Mouse (Mus musculus) left cerebral cortex, postnatal 25 days (tissue): ENCODE results near the gene Ash1l. TPM values are rescaled to one million over a fixed set of nuclear protein-coding genes. Genes with fewer than 3 reads are reported as not detected.

Source experiments
- DNase-seq, 2 experiments: peaks; one replicate each; pipeline ENCODE4 v3.0.0; 2022; ENCODE audit warnings: low spot score in 2 of 2, mixed read lengths in 1 of 2
- intact Hi-C: fragments of 180-260 bp; cut with DNase I; formaldehyde crosslinking; loops from one replicate; pipeline ENCODE4 v1.15.1; 2025
- total RNA-seq, 2 experiments: library from RNA; stranded (reverse); gene quantifications; 2 replicates each; pipeline ENCODE4 v1.2.3; 2021

The Ash1l gene
- total RNA-seq, 2 experiments from 2014 or later: 79.1 to 83.5 TPM

DNA sequence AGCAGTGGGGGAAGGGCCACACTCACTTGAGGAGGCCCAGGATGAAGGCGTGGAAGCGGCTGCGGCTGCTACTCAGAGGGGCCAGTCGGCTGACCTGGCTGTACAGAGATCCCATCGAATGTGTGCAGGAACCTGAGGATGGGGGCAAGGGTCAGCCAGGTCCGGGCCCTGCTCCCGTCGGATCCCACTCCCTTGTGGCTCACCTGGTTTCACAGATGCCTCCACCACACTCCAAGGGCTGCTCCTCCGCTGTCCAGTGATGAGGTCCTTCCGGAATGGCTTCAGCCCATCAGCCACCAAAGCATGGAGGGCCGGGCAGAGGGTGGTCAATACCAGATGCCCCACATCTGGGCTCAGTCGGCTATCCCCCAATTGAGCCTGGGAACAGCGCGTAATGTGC lies 138.6 kb downstream of the Ash1l start:
- DNase-seq: no peak
- intact Hi-C loops: no loop called here

DNA sequence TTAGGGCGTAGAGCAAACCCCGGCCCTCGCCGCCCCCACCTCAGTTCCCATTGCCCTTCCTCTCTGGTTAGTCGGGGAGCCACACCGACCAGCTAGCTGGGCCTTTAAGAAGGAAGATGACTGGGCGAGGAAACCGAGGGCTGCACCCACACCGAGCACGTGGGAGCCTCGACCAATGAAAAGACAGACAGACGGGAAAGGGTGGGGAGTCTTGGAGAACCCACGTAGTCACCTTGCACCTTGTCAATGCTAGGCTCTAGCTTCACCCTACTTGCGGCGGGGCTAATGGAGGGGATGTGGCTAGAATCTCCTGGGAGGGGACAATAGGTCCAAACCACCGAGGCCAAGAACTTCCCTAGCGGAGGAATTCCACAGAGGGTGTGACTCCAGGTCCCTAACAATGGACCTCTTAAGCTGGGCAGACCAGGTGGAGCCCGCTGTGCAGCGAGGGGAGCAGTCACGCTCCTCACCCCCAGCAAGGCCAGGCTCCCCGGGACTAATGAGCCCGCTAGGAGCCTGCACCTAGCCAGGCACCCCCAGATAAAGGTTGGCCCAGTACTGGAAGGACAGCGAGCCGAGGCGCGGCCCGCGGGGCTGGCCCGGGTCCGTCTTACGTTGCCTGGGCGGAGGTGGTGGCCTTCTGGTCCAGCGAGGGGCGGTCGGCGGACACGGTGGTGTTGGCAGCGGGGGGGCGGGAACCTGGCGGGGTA lies 139.6 kb downstream of the Ash1l start:
- intact Hi-C loops: loop anchor here (2.0 to 5.0 kb wide), 3 partner anchors 75 to 938 kb away; partner anchors contain the start of genes Clk2 and Thbs3
- peak; percentile 89 to 96 for DNase-seq

DNA sequence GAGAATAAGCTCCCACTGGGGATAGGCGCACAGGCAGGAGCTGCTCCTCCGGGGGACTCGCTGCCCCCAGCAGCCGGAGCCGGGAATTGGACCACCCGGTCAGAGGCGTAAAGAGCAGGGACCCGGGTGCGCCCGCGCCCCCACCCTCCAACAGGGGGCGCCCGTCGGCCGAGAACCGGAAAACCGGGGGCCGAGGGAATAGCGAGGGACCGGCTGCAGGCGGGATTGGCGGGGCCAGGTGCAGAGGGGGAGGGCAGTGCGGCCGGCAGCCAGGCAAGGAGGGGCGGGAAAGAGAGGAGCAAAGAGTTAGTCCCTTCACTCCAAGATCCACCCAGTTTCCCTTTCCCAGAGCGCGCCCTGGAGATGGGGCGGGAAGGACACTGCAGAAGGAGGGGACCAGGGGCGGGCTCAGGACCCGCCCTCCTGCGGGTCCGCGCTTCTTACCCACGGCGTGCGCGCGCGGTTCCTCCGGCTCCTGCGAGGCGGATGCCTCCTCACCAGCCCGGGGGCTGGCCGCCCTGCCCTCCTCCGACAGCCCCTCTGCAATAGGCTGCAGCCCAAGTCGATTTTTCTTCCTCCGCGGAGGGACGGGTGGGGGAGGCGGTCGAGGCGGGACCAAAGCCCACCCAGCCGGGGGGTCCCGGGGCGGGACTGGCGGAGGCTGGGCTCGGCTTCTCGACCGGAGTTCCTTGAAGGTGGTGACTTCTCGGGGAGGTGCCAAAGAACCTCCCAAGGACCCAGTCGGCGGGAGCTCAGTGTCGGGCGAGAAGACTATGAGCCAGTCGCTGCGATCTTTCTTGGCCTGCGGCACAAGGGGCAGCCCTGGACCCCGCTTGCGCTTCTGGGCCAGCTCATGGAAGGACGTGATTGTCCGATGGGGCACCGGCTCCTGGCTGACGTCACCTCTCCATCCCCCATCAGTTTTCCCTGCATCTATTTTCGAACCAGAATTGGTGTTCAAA lies 140.6 kb downstream of the Ash1l start:
- intact Hi-C loops: loop anchor here (2.0 to 5.0 kb wide), 3 partner anchors 74 to 939 kb away; partner anchors contain the start of genes Clk2 and Thbs3
- DNase-seq: peak; percentile 81 to 90

DNA sequence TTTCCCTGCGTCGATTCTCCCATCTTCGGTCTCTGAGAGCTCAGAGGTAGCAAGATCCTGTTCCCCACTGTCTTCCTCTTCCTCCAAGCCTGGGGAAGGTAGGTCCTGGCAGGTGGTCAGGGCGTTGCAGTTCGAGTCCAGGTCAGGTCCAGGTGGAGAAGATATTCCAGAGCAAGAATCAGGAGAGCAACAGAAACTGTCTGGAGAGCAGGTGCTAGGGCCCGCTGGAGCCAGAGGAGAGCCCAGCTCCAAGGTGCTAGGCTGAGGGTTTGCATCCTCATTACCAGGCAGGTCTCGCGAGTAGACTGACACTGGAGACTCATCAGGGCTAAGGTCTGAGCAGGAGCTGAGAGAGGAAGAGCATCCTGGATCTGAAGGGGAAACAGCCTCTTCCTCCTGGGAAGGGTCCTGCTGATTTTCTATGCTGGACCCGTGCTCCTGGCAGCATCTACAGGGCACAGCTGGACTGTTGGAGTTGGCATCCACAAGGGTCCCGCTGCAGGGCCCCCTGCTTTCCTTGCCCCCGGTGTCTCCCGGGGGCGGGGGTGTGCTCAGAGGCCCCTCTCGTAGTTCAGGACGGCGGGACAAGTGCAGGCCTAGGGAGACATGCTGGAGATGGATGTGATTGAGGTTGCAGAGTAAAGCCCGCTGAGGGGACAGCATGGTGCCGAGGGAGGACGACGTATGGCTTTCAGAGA lies 141.5 kb downstream of the Ash1l start:
- DNase-seq: no peak
- intact Hi-C loops: loop anchor here (2.0 to 5.0 kb wide), 3 partner anchors 73 to 940 kb away; partner anchors contain the start of genes Clk2 and Thbs3

DNA sequence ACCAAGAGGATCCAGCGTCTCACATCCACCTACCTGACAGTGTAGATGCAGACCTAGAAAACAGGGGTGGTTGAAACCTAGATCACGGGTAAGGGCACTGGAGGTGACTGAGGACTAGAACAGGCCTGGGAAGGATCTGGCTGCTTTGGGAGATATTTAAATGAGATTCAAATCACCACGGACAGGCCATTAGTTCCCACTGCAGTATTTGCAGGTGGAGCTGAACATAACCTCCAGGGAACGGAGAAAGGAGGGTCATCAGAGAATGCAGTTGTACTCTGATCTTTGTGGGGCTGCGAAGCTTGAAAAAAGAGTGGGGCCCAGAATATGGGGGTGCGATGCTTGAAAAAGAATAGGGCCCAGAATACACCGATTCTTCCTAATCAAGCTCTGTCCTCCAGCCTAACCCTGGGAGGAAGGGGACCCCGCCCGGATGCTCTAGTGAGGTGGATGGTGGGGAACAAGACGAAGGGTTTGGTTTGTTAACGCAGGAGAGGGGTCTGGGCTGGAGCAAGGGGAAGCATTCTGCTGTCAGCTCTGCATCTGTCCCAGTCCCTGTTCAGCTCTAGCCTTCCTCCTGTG lies 142.2 kb downstream of the Ash1l start:
- no peak for DNase-seq
- intact Hi-C loops: loop anchor here (5.0 kb wide), 2 partner anchors 125 to 940 kb away; partner anchors contain the start of gene Thbs3

DNA sequence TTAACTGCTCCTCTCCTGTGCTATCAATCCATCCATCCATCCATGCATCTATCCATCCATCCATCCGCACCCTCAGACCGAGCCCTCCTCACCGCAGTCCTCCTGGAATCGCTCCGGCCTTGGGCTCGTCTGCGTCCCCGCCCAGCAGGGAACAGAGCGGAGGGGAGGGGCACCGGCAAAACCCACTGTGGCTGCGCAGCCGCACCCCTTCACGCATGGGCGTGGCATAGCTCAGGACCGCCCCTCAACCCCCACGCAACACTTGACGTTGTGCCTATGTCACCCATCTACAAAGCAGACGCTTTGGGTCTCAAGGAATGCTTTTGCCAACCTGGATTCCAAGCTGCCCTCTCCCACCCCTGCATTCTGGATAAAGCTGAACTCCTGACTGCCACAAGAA lies 142.8 kb downstream of the Ash1l start, which contains the start of gene Rusc1:
TSS of gene Rusc1 (minus strand) at position 137 of the 400 bp plus-strand sequence.
- DNase-seq: peak; percentile 94 to 98
- intact Hi-C loops: loop anchor here (5.0 kb wide), 2 partner anchors 124 to 941 kb away; partner anchors contain the start of gene Thbs3

DNA sequence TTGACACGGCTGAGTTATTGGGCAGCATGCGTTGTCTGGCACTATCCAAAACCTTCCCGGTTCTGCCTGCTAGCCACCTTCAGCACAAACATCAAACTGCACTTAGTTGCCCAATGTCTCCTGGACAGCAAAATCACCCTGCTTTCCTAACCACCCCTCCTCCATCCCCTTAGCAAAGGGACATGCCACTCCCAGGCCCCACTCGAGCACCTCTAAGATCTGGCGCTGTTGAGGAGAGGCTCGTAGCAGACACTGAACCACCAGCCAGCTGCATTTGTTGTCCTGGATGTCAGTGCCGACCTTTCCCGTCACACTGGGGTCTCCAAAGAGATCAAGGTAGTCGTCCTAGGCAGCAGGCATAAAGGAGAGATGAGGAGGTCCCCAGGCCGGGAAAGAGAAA lies 143.6 kb downstream of the Ash1l start:
- intact Hi-C loops: loop anchor here (5.0 kb wide), 2 partner anchors 123 to 942 kb away; partner anchors contain the start of gene Thbs3
- no peak for DNase-seq

DNA sequence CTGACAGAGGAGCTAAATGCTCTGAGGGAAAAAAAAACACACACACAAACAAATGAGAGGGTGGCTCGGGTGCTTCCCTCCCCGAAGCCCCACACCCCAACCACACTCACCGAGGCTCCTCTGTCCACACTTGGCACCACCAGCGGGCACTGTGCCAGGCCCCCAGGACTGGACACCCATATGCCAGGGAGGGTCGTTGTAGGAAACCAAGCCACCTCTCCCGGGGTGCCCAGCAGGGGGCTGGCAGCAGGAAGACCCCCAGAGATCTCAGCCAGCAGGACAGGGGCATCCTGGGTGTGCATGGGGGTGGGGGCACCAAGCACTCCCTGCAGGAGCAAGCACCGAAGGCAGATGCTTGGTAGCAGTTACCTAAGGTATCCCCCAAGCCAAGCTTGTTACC lies 150.4 kb downstream of the Ash1l start, which contains the start of gene Gm43738:
TSS of gene Gm43738 (minus strand) at position 289 of the 400 bp plus-strand sequence.
- DNase-seq: no peak
- intact Hi-C loops: no loop called here

DNA sequence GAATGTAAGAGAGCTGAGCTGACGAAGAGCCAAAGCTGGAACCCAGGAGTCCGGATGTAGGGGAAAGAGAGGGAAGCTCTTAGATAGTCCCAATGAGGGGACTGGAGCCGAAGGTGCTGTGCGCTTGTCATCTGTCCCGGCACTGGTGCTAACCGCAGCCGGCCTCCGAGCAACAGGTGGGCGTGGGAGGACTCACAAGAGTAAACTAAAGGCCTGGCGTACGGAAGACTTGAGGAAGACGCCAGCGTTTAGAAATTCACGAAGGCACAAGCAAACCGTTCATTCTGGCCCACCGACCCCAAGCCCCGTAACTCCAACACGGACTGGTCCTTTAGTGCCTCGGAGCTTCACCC lies 151.0 kb downstream of the Ash1l start:
- intact Hi-C loops: no loop called here
- no peak for DNase-seq

DNA sequence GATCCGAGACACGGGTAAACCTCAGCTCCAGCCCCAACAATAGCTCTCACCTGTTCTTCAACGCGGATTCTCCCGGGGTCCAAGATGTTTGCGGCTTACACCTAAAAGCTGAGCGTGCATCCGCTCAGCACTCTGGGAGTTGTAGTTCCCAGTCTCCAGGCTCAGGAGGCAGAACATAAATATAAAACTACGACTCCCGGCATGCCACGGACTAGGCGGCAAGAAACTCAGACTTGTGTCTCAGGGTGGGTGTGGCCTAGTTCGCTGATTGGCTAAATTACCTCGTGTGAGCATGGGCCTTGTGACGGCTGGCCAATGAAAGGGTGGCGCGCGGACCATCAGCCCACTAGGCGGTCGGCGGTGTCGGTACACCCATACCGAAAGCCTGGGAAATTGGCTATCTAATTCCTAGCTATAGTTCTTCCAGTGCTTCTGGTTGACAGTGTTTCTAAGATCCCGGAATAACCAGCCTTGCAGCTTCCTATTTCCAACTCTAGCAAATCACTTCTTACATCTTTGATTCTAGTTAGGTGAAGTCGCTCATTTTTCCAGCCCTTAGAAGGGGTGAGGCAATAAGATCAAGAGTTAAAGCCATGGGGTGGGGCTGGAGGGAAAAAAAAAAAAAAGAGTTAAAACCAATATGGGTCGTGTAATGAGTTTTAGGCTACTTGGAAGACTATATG lies 151.5 kb downstream of the Ash1l start, which contains the start of gene Fdps:
TSS of gene Fdps (minus strand) at position 148 of the 683 bp plus-strand sequence.
- intact Hi-C loops: no loop called here
- peak; percentile 97 to 100 for DNase-seq

DNA sequence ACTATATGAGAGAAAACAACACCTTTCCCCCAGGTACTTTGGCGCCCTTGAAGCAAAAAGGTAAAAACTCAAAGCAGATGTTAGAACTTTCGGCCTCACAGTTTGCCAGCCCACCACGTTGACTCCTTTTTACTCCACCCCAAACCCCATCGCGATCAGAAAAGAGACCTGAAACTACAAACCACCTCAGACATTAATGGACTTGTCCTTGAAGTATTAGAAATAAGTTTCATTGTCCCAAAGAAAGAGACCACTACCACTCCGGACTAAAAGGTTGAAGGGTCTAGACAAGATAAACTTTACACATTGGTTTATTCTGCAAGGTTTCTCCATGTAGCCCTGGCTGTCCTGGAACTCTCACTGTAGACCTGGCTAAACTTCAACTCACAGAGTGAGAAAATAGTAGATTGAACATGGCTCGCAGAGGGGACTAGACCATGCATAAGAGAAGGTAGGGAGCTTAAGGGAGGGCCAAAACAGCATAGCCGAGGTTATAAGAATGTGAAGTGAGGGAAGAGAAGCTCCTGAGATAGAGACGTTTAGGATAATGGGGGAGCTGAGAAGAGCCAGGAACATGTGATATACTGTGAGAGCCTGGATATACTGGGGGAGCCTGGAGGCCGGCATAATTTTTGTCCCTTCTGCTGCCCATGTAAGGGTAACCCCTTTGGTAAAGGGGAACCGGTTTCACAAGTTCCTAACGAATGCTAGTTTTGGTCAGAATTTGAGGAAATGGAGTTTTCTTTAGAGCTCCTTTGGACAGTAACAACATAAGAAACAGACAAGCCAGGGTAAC lies 152.3 kb downstream of the Ash1l start:
- DNase-seq: no peak
- intact Hi-C loops: no loop called here

DNA sequence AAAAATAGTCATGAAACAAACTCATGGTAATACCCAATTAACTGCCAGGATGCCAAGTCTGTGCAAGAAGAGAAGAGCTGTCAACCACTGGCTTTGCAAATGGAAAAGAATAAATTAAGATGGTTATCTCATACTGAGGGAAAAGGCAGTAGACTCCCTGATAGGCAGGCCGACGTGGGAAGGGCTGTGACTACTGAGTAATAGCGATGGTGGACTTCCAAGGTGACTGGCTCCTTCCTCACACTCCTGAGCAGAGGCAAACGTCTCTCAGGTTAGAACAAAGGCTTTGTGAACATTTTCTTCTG lies 152.8 kb downstream of the Ash1l start:
- intact Hi-C loops: no loop called here
- DNase-seq: no peak

DNA sequence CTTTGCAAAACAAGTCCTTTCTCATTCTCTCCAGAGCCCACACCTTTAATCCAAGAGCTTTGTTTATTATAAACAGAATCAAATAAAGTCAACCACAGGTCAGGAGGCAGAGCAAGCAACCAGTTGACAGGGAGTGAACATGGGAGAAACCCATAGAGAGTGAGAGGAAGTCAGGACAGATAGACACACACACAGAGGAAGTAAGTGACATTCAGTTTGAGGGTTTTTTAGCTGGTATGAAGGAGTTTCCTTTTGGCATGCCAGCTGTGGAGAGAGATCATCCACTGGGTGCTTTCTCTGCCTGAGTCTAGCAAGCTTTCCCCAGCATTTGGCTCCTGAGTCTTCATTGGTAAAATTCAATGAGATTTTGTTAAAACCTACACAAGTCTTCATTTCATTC lies 156.5 kb downstream of the Ash1l start:
- intact Hi-C loops: no loop called here
- no peak for DNase-seq

DNA sequence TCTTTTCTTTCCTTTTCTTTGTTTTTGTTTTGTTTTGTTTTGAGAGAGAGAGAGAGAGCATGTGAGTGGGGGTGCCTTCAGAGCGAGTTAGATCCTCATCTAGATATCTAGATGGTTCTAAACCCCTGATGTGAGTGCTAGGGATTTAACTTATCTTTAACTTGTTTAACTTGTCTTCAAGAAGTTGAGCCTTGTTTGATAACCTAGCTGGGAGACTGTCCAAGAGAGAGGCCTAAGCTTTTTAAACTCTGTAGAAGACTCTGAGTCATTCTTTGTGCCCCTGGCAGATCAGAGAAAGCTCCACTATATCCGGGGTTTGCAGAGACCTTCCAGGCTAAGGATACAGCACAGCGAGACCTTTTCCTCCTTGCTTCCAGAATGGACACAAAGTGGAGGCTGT lies 157.1 kb downstream of the Ash1l start:
- intact Hi-C loops: no loop called here

DNA sequence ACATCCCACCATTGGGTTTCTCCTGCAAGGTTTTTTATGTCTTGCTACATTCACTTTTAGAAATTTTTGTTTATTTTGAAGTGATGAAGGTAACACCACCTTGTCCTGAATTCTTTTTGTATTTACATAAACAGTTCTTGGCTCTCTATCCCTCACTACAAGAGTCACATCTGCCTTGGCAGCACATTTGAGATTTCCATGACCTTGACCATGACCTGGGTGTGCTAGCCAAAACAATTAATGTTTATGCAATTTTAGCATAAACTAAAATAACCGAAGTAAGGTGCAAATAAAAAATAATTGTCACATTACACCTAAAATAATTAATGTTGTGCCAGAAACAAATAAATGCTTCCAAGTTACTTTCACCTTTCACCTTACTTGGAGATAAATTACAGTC lies 157.7 kb downstream of the Ash1l start:
- no peak for DNase-seq
- intact Hi-C loops: no loop called here

More for the DNA sequence above, 157.1 kb downstream of the Ash1l start:
- no peak for DNase-seq

DNA sequence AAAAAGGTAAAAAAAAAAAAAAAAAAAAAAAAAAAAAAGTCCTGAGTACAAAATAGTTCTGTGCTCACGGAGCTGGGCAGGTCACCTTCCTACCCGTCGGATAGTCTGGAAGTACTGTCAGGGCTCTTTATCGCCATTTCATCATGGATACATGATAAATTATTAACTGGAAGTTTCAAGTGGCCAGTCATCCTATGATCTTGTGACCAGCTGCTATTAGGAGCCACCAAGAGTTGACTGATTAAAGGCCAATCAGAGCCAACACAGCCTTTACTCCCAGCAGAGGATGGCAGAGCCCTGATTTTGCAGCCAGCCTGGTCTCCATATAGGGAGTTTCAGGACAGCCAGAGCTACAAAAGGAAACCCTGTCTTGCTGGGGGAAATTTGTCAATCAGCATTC lies 162.6 kb downstream of the Ash1l start:
- intact Hi-C loops: no loop called here
- no peak for DNase-seq

DNA sequence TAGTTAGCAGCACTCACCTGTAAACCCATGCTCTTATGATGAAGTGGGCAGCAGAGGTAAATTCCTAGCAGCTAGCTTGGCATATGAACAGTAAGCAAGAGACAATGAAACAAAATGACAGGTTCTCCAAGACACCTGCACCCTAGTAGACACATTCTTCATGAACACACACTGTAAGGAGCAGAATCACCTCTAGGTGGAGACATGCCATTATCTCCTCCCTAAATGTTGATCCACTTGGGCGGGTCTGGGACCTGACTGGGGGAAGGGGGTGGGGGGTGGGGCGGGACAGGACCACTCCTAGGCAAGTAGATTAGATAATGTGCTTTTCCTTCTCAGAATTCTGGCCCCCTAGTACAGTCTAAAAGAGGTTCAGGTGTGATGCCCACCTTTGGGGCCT lies 165.1 kb downstream of the Ash1l start:
- peak in 1 of 2 experiments; percentile 49 for DNase-seq
- intact Hi-C loops: loop anchor here (2.0 kb wide), 1 partner anchor 43 kb away; no protein-coding TSS in a partner anchor

DNA sequence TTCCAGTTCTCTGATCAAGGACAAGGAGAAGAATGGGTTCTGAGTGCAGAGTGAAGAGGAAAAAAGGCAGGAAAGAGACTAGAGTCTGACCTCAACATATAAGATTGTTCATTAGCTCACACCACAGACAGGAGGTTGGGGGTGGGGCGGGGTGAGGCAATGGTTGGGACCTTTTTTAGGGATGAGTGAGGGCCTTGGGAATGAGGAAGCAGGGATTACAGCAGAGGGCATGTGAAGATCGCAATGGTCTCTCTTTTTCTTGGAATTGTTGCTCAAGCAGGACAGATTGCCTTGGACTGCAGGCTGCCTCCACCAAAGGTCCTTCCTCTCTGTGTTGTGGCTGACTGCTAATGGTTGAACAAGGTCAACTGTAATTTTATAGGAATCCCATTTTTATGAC lies 172.9 kb downstream of the Ash1l start:
- intact Hi-C loops: no loop called here
- DNase-seq: no peak
